Mouse (Mus musculus): ENCODE measurements around the gene Cldn6. TPM values are rescaled to one million over a fixed set of nuclear protein-coding genes. Genes with fewer than 3 reads are reported as not detected.

Cldn6 gene
- polyA plus RNA-seq, 1 experiment from 2014 or later: 0.42 TPM

GRCm38 (mm10) chr17:23672761-23673160 lies 6.3 kb upstream of the Cldn6 start:
- WGBS: 44% methylated on average over 3 of the region's 3 CpGs
- no peak overlapping the region for H3K9ac ChIP-seq (ENCODE audit: low read depth, low read length)
- peak overlapping the region; percentile 80 for H3K4me3 ChIP-seq (ENCODE audit: low read depth, low read length)
- ATAC-seq: no peak
- no peaks in the 10 kb centered on the region for H3K9me3 ChIP-seq (ENCODE audit: control insufficient read depth)
- peak overlapping the region; percentile 97 for H3K4me2 ChIP-seq (replicated peaks; ENCODE audit: low read depth)
- peaks cover 24% of the 10 kb centered on the region for H3K36me3 ChIP-seq (ENCODE audit: control insufficient read depth, insufficient read depth)
- TF ChIP-seq CTCF (IDR thresholded peaks at IDR 0.05; ENCODE audit: low read depth): no peak
- no peaks in the 10 kb centered on the region for H3K27me3 ChIP-seq (replicated peaks; ENCODE audit: control insufficient read depth, insufficient read depth, low read length)
- no peak overlapping the region for H3K27ac ChIP-seq (ENCODE audit: low read depth, low read length)
- H3K4me1 ChIP-seq (replicated peaks; ENCODE audit: control insufficient read depth, insufficient read depth, low read length): peaks cover 28% of the 10 kb centered on the region

DNA sequence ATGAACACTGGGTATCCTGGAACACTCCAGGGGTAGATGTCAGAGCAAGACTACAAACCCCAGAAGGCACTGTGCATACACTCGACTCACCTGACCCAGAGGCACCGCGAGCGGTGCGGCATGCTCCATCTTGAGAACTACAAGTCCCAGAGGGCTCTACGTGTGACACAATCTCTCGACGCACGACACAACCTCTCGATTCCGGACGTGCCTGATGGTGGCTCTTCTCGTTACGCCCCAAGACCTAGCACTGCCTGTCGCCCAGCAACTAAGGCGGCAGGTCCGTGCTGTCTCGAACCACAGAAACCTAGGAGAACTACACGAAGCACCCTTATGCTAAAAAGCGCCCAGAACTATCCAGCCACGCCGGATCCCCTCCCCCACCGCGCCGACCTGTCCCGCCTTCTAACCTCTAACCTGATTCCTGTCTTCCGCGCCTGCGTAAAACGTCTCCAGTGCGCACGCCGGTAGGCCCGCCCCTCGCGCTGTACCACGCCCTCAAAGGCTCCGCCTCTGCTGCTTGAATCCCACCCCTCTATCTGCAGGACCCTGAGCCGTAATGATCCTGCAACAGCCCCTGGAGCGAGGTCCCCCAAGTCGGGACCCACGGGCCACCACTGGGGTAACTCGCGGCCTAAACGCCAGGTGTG lies 5.5 kb upstream of the Cldn6 start, which contains the start of the genes Hcfc1r1 and Thoc6:
Gene Hcfc1r1 (plus strand): TSS at position 173 of the 650 bp plus-strand sequence.
Gene Thoc6 (minus strand): TSS at position 459 of the 650 bp plus-strand sequence.
- H3K4me3 ChIP-seq (ENCODE audit: low read depth, low read length): peak within 1 kb of the TSS; percentile 80
- no peaks in the 10 kb centered on the region for H3K9me3 ChIP-seq (ENCODE audit: control insufficient read depth)
- H3K27ac ChIP-seq (ENCODE audit: low read depth, low read length): peak within 1 kb of the TSS; percentile 60
- WGBS: under 1% methylated on average over 45 of the region's 45 CpGs
- peak; percentile 94 for ATAC-seq
- H3K36me3 ChIP-seq (ENCODE audit: control insufficient read depth, insufficient read depth): peaks cover 16% of the 10 kb centered on the region; the same call in 1 of the 2 replicates
- peaks cover 28% of the 10 kb centered on the region for H3K4me1 ChIP-seq (replicated peaks; ENCODE audit: control insufficient read depth, insufficient read depth, low read length)
- peak within 1 kb of the TSS; percentile 97 for H3K4me2 ChIP-seq (replicated peaks; ENCODE audit: low read depth)
- peak; percentile 8; the same call in 1 of the 2 replicates for TF ChIP-seq CTCF (IDR thresholded peaks at IDR 0.05; ENCODE audit: low read depth)
- no peaks in the 10 kb centered on the region for H3K27me3 ChIP-seq (replicated peaks; ENCODE audit: control insufficient read depth, insufficient read depth, low read length)
- H3K9ac ChIP-seq (ENCODE audit: low read depth, low read length): peak within 1 kb of the TSS; percentile 50

DNA sequence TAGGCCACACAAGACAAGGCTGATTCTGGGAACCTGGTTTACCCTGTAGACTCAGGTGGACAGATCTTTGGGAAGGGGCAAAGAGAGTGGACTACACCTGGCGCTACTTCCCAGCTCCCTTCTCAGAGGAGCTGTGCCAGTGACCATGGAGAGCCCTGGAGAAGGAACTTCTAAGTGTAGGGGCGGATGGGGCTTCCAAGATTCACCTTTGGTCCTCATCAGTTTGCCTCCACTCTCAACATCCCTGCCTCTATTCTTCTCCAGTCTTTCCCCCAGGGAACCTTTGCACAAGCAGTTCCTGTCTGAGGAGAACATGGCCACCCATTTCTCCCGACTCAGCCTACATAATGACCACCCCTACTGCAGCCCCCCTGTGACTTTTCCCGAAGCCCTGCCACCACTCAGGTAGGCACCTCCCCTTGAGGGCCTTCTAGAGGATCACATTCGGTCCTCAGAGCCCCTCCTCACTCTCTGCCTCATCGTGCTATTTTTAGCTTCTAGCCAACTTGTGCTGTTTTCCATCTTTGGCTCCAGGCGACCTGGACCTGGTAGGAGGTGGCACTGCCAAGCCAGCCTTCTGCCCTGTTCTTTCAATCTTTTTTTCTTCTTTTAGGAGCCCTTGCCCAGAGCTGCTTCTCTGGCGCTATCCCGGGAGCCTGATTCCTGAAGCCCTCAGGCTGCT lies 4.6 kb upstream of the Cldn6 start:
- Histone ChIP-seq H3K36me3 (ENCODE audit: control insufficient read depth, insufficient read depth) (peaks cover 7% of the 10 kb centered on the region; the same call in 1 of the 2 replicates), H3K4me3 (ENCODE audit: low read depth, low read length) (peak overlapping the region; percentile 80), H3K4me2 (replicated peaks; ENCODE audit: low read depth) (peak overlapping the region; percentile 97), H3K4me1 (replicated peaks; ENCODE audit: control insufficient read depth, insufficient read depth, low read length) (peaks cover 28% of the 10 kb centered on the region), H3K27ac (ENCODE audit: low read depth, low read length) (peak overlapping the region; percentile 60), H3K9me3 (ENCODE audit: control insufficient read depth) (no peaks in the 10 kb centered on the region), H3K9ac (ENCODE audit: low read depth, low read length) (peak overlapping the region; percentile 50), H3K27me3 (replicated peaks; ENCODE audit: control insufficient read depth, insufficient read depth, low read length) (peaks cover 8% of the 10 kb centered on the region)
- no peak for TF ChIP-seq CTCF (IDR thresholded peaks at IDR 0.05; ENCODE audit: low read depth)
- ATAC-seq: no peak
- 41% methylated on average over 9 of the region's 9 CpGs for WGBS

DNA sequence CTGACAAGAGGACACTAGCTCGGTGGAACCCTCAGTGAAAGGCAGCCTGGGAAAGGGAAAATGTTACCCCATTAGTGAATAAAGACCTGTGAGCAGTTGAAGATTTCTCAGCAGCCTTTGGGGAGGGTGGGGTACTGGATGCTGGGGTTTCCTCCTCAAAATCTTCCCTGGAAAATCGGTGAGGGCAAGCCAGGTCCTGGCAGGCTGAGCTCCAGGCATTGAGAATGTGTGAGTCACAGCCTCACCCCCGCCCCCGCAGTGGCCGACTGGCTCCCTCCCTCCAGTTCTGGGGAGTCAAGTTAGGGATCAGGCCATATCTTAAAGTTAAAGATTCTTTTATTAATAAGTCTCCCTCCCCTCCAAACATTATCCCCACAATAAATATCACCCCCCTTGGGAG lies 3.9 kb upstream of the Cldn6 start:
- ATAC-seq: no peak
- H3K4me1 ChIP-seq (replicated peaks; ENCODE audit: control insufficient read depth, insufficient read depth, low read length): peaks cover 28% of the 10 kb centered on the region
- H3K9ac ChIP-seq (ENCODE audit: low read depth, low read length): no peak overlapping the region
- H3K4me3 ChIP-seq (ENCODE audit: low read depth, low read length): no peak overlapping the region
- no peaks in the 10 kb centered on the region for H3K9me3 ChIP-seq (ENCODE audit: control insufficient read depth)
- WGBS: 36% methylated on average over 5 of the region's 5 CpGs
- no peak for TF ChIP-seq CTCF (IDR thresholded peaks at IDR 0.05; ENCODE audit: low read depth)
- H3K36me3 ChIP-seq (ENCODE audit: control insufficient read depth, insufficient read depth): peaks cover 2% of the 10 kb centered on the region; the same call in 1 of the 2 replicates
- H3K27ac ChIP-seq (ENCODE audit: low read depth, low read length): peak overlapping the region; percentile 60; the same call in 1 of the 2 replicates
- H3K4me2 ChIP-seq (replicated peaks; ENCODE audit: low read depth): peak overlapping the region; percentile 97
- peaks cover 14% of the 10 kb centered on the region for H3K27me3 ChIP-seq (replicated peaks; ENCODE audit: control insufficient read depth, insufficient read depth, low read length)

DNA sequence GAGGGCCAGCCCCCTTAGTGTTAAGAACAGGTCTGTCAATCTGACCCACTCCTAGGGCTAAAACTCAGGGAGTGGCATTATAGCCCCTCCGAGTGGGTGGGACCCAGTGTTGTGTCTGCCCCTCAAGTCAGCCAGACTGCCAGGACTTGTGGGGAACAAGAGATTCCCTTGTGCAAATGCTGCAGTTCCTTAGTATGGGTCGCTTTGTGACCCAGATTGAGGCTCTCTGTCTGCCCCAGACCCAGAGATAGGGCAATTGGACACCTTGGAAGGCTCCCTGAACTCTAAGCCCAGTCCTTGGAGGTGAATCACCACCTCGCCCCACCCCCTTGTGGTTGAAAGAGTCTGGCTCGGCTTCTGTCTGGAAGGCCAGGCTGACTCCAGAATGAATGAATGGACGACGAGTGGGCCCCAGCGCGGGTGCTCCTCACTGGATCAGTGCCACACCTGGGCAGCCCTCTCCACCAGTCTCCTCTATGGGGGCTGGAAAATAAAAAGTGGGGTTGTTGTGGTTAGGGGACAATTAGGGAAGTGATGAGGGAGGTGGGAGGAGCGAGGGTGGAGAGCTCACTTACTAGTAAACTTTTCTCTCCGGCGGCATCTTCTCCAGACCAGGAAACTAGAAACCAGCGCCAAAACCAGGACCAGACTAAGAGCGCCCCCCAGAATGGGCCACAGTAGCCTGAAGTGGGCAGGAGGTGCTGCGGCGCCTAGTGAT lies 3.3 kb upstream of the Cldn6 start:
- peak overlapping the region; percentile 28; the same call in 1 of the 2 replicates for H3K27ac ChIP-seq (ENCODE audit: low read depth, low read length)
- peak overlapping the region; percentile 97 for H3K4me2 ChIP-seq (replicated peaks; ENCODE audit: low read depth)
- peak; percentile 16; the same call in 1 of the 2 replicates for ATAC-seq
- peak overlapping the region; percentile 65 for H3K4me3 ChIP-seq (ENCODE audit: low read depth, low read length)
- H3K9ac ChIP-seq (ENCODE audit: low read depth, low read length): no peak overlapping the region
- H3K4me1 ChIP-seq (replicated peaks; ENCODE audit: control insufficient read depth, insufficient read depth, low read length): peaks cover 28% of the 10 kb centered on the region
- peak; percentile 54 for TF ChIP-seq CTCF (IDR thresholded peaks at IDR 0.05; ENCODE audit: low read depth)
- 16% methylated on average over 15 of the region's 15 CpGs for WGBS
- H3K36me3 ChIP-seq (ENCODE audit: control insufficient read depth, insufficient read depth): no peaks in the 10 kb centered on the region
- peaks cover 19% of the 10 kb centered on the region for H3K27me3 ChIP-seq (replicated peaks; ENCODE audit: control insufficient read depth, insufficient read depth, low read length)
- no peaks in the 10 kb centered on the region for H3K9me3 ChIP-seq (ENCODE audit: control insufficient read depth)
